Mouse (Mus musculus) erythroblast, embryonic 14.5 days (primary cell): ENCODE data around the gene Ninj2.

Source experiments
- GATA1 ChIP-seq: IDR thresholded peaks from 2 replicates; pipeline ENCODE4 v1.6.1; 2012; ENCODE audit warnings: low read length, inconsistent platforms, mixed read lengths
- TAL1 ChIP-seq: IDR thresholded peaks from 3 replicates; pipeline ENCODE4 v1.6.1; 2012; ENCODE audit warnings: low read length, inconsistent platforms, mixed read lengths

GRCm38 (mm10) chr6:120083442-120083841 lies 9.7 kb upstream of the Ninj2 start:
- TF ChIP-seq TAL1, result no peak
- TF ChIP-seq GATA1, result no peak
